Mouse (Mus musculus) neural tube, embryonic 11.5 days (tissue): Measurements from ENCODE around the gene Zfp296. TPM values are rescaled to one million over a fixed set of nuclear protein-coding genes. Genes with fewer than 3 reads are reported as not detected.

Source experiments
- ATAC-seq: fragments of 200-750 bp; cut with Nextera tagmentation; 2 replicates; pipeline ENCODE4 v1.8.0; 2017; ENCODE audit warnings: moderate number of reproducible peaks, mild to moderate bottlenecking, moderate TSS enrichment, moderate library complexity; ENCODE audit not compliant: insufficient read depth, low FRiP score, low TSS enrichment
- DNase-seq: peaks from one replicate; pipeline ENCODE4 v3.0.0-alpha.2; 2015; ENCODE audit warnings: low spot score
- H3K27ac ChIP-seq: fragments of 300-500 bp; sonication (generic); 2 replicates; pipeline ENCODE4 v1.5.1; 2014; ENCODE audit warnings: low read depth, mild to moderate bottlenecking, low read length
- H3K27me3 ChIP-seq: fragments of 300-500 bp; sonication (generic); 2 replicates; pipeline ENCODE4 v1.6.1; 2014; ENCODE audit warnings: mild to moderate bottlenecking, low read length, mixed read lengths; ENCODE audit not compliant: control insufficient read depth, insufficient read depth
- H3K36me3 ChIP-seq: fragments of 300-500 bp; sonication (generic); 2 replicates; pipeline ENCODE4 v1.6.1; 2014; ENCODE audit warnings: mild to moderate bottlenecking, low read length, moderate library complexity, mixed read lengths; ENCODE audit not compliant: control insufficient read depth, insufficient read depth
- H3K4me1 ChIP-seq: fragments of 300-500 bp; sonication (generic); 2 replicates; pipeline ENCODE4 v1.6.1; 2014; ENCODE audit warnings: low read length, mixed read lengths; ENCODE audit not compliant: control insufficient read depth, insufficient read depth
- H3K4me2 ChIP-seq: fragments of 300-500 bp; sonication (generic); 2 replicates; pipeline ENCODE4 v1.6.1; 2014; ENCODE audit warnings: low read depth, mild to moderate bottlenecking, moderate library complexity
- H3K4me3 ChIP-seq: fragments of 300-500 bp; sonication (generic); 2 replicates; pipeline ENCODE4 v1.5.1; 2014; ENCODE audit warnings: low read depth, low read length
- H3K9ac ChIP-seq: fragments of 300-500 bp; sonication (generic); 2 replicates; pipeline ENCODE4 v1.6.1; 2014; ENCODE audit warnings: mild to moderate bottlenecking, low read length
- H3K9me3 ChIP-seq: fragments of 300-500 bp; sonication (generic); 2 replicates; pipeline ENCODE4 v1.6.1; 2016; ENCODE audit warnings: low read length; ENCODE audit not compliant: control insufficient read depth
- WGBS: fragments of 180-500 bp; shearing (Covaris S2); extraction: QIAGEN DNeasy Blood & Tissue Kit; methylation state at CpG from one replicate; pipeline ENCODE4 v1.1.7; 2014; 5-methylcytosine and 5-hydroxymethylcytosine counted together
- polyA plus RNA-seq: library from polyadenylated mRNA; unstranded; fragments of >200 nt; fragmentation: Nextera tagmentation; extraction: Ambion mirVana; gene quantifications from 2 replicates; pipeline ENCODE4 v1.2.1, GENCODE M21; 2014

Zfp296 gene
- polyA plus RNA-seq, 1 experiment from 2014 or later: 0.44 TPM

GRCm38 (mm10) chr7:19580634-19581033 is 3.5 kb downstream of the Zfp296 start:
- 86% methylated on average over 8 of the region's 8 CpGs for WGBS
- Histone ChIP-seq H3K4me1 (no peaks in the 10 kb centered on the region), H3K27ac (no peak overlapping the region), H3K4me3 (no peak overlapping the region), H3K9me3 (no peaks in the 10 kb centered on the region), H3K9ac (no peak overlapping the region), H3K27me3 (peaks cover 37% of the 10 kb centered on the region), H3K4me2 (no peak overlapping the region), H3K36me3 (peaks cover 12% of the 10 kb centered on the region)
- DNase-seq: no peak
- ATAC-seq: no peak

- H3K36me3 ChIP-seq: peaks cover 45% of the 10 kb centered on the region
- H3K9ac ChIP-seq: no peak overlapping the region
- WGBS: 72% methylated on average over 46 of the region's 46 CpGs
- H3K4me3 ChIP-seq: no peak overlapping the region
- no peak overlapping the region for H3K27ac ChIP-seq
- no peak overlapping the region for H3K4me2 ChIP-seq
- ATAC-seq: no peak
- no peak for DNase-seq
- no peaks in the 10 kb centered on the region for H3K9me3 ChIP-seq
- H3K27me3 ChIP-seq: no peaks in the 10 kb centered on the region
- no peaks in the 10 kb centered on the region for H3K4me1 ChIP-seq
These were observed 9.2 kb downstream of the Zfp296 start for GRCm38 (mm10) chr7:19586269-19586668.

- no peak for ATAC-seq
- H3K36me3 ChIP-seq: peaks cover 44% of the 10 kb centered on the region
- no peak overlapping the region for H3K27ac ChIP-seq
- 57% methylated on average over 3 of the region's 3 CpGs for WGBS
- H3K9me3 ChIP-seq: no peaks in the 10 kb centered on the region
- no peak overlapping the region for H3K9ac ChIP-seq
- DNase-seq: peak; percentile 64
- no peak overlapping the region for H3K4me3 ChIP-seq
- no peak overlapping the region for H3K4me2 ChIP-seq
- no peaks in the 10 kb centered on the region for H3K4me1 ChIP-seq
- no peaks in the 10 kb centered on the region for H3K27me3 ChIP-seq
These were observed 12.1 kb downstream of the Zfp296 start for GRCm38 (mm10) chr7:19589207-19589606.

GRCm38 (mm10) chr7:19589917-19590316 is 12.8 kb downstream of the Zfp296 start:
- peak; percentile 63 for DNase-seq
- WGBS: 60% methylated on average over 3 of the region's 3 CpGs
- Histone ChIP-seq H3K27ac (no peak overlapping the region), H3K4me3 (no peak overlapping the region), H3K4me1 (no peaks in the 10 kb centered on the region), H3K9ac (no peak overlapping the region), H3K27me3 (no peaks in the 10 kb centered on the region), H3K9me3 (no peaks in the 10 kb centered on the region), H3K4me2 (no peak overlapping the region), H3K36me3 (peaks cover 41% of the 10 kb centered on the region)
- ATAC-seq: peak; percentile 49

GRCm38 (mm10) chr7:19593061-19593730 is 16.1 kb downstream of the Zfp296 start:
- WGBS: 89% methylated on average over 10 of the region's 10 CpGs
- Histone ChIP-seq H3K27me3 (no peaks in the 10 kb centered on the region), H3K27ac (no peak overlapping the region), H3K9me3 (no peaks in the 10 kb centered on the region), H3K4me3 (no peak overlapping the region), H3K36me3 (peaks cover 33% of the 10 kb centered on the region), H3K4me1 (no peaks in the 10 kb centered on the region), H3K4me2 (no peak overlapping the region), H3K9ac (no peak overlapping the region)
- DNase-seq: no peak
- no peak for ATAC-seq

- no peak for ATAC-seq
- Histone ChIP-seq H3K36me3 (peaks cover 7% of the 10 kb centered on the region), H3K9ac (no peak overlapping the region)
These were observed 23.5 kb downstream of the Zfp296 start for GRCm38 (mm10) chr7:19600562-19600961.

GRCm38 (mm10) chr7:19603055-19603454 is 26.0 kb downstream of the Zfp296 start:
- Histone ChIP-seq H3K9ac (peak overlapping the region; percentile 94; the same call in 1 of the 2 replicates), H3K4me3 (peak overlapping the region; percentile 99; the same call in 1 of the 2 replicates), H3K4me2 (peak overlapping the region; percentile 90), H3K27ac (no peak overlapping the region), H3K9me3 (no peaks in the 10 kb centered on the region), H3K36me3 (peaks cover 3% of the 10 kb centered on the region), H3K27me3 (no peaks in the 10 kb centered on the region), H3K4me1 (peaks cover 10% of the 10 kb centered on the region)
- ATAC-seq: no peak
- no peak for DNase-seq
- 89% methylated on average over 12 of the region's 12 CpGs for WGBS

More at GRCm38 (mm10) chr7:19600562-19600961, 23.5 kb downstream of the Zfp296 start:
- DNase-seq: no peak
- Histone ChIP-seq H3K9me3 (no peaks in the 10 kb centered on the region), H3K4me1 (peaks cover 10% of the 10 kb centered on the region), H3K4me3 (no peak overlapping the region), H3K27me3 (no peaks in the 10 kb centered on the region), H3K27ac (no peak overlapping the region), H3K4me2 (no peak overlapping the region; the same call in 1 of the 2 replicates)
- WGBS: 60% methylated on average over 5 of the region's 5 CpGs

GRCm38 (mm10) chr7:19603849-19604605 is 26.9 kb downstream of the Zfp296 start, which contains the start of gene Clasrp:
Clasrp (minus strand) TSS chr7:19604486.
- Histone ChIP-seq H3K9ac (peak within 1 kb of the TSS; percentile 94), H3K9me3 (no peaks in the 10 kb centered on the region), H3K36me3 (no peaks in the 10 kb centered on the region; the same call in none of the 2 replicates), H3K4me2 (peak within 1 kb of the TSS; percentile 90), H3K4me3 (peak within 1 kb of the TSS; percentile 99), H3K27ac (peak within 1 kb of the TSS; percentile 56), H3K4me1 (peaks cover 10% of the 10 kb centered on the region), H3K27me3 (no peaks in the 10 kb centered on the region)
- ATAC-seq (peak; percentile 89), DNase-seq (peak; percentile 95)
- WGBS: 1% methylated on average over 57 of the region's 57 CpGs
